Mouse (Mus musculus) small intestine, adult 2 months (tissue): Measurements from ENCODE around the gene Stap2. TPM values are rescaled to one million over a fixed set of nuclear protein-coding genes. Genes with fewer than 3 reads are reported as not detected.

Source experiments
- H3K27ac ChIP-seq: fragments of 200-500 bp; 2 replicates; pipeline ENCODE4 v1.5.1; 2012; ENCODE audit warnings: low read depth, low read length, control low read depth, inconsistent platforms; ENCODE audit not compliant: insufficient read depth
- H3K27me3 ChIP-seq: fragments of 200-500 bp; 2 replicates; pipeline ENCODE4 v1.6.1; 2012; ENCODE audit warnings: mild to moderate bottlenecking, moderate library complexity, low read length, inconsistent platforms; ENCODE audit not compliant: control insufficient read depth, insufficient read depth
- H3K36me3 ChIP-seq: fragments of 200-500 bp; 2 replicates; pipeline ENCODE4 v1.6.1; 2012; ENCODE audit warnings: mild to moderate bottlenecking, low read length, control low read depth, inconsistent platforms; ENCODE audit not compliant: control insufficient read depth, insufficient read depth
- H3K4me1 ChIP-seq: fragments of 200-500 bp; 2 replicates; pipeline ENCODE4 v1.6.1; 2012; ENCODE audit warnings: low read length, inconsistent platforms, mixed read lengths; ENCODE audit not compliant: control insufficient read depth, insufficient read depth, insufficient read length
- H3K4me3 ChIP-seq: fragments of 200-500 bp; 2 replicates; pipeline ENCODE4 v1.5.1; 2012; ENCODE audit warnings: low read depth, mild to moderate bottlenecking, control low read depth, inconsistent platforms, low read length, moderate library complexity
- CTCF ChIP-seq: fragments of 200-500 bp; IDR thresholded peaks from 2 replicates; pipeline ENCODE4 v1.5.1; 2012; ENCODE audit warnings: low read depth, mild to moderate bottlenecking, control low read depth, inconsistent platforms, low read length, moderate library complexity, mixed read lengths; ENCODE audit not compliant: insufficient replicate concordance, insufficient read length; ENCODE audit errors: extremely low read depth
- POLR2A ChIP-seq: fragments of 200-500 bp; IDR thresholded peaks from 2 replicates; pipeline ENCODE4 v1.6.1; 2012; ENCODE audit warnings: low read depth, mild to moderate bottlenecking, control low read depth, inconsistent platforms, low read length, moderate library complexity
- WGBS: fragments of 180-500 bp; shearing (Covaris S2); methylation state at CpG from one replicate; pipeline ENCODE4 v1.1.7; 2018; 5-methylcytosine and 5-hydroxymethylcytosine counted together
- polyA plus RNA-seq: library from polyadenylated mRNA; depleted of rRNA; stranded (reverse); fragments of >200 nt; gene quantifications from 2 replicates; pipeline ENCODE4 v1.2.3, GENCODE M21; 2012

The Stap2 gene
- polyA plus RNA-seq, 1 experiment = 224 TPM

GRCm38 (mm10) chr17:56024476-56024875 is 19.1 kb upstream of the Stap2 start:
- TF ChIP-seq CTCF (no peak), POLR2A (no peak)
- H3K27ac ChIP-seq = no peak overlapping the region
- 65% methylated on average over 2 of the region's 2 CpGs for WGBS
- peaks cover 10% of the 10 kb centered on the region for H3K4me1 ChIP-seq
- peaks cover 10% of the 10 kb centered on the region for H3K36me3 ChIP-seq
- H3K27me3 ChIP-seq = no peaks in the 10 kb centered on the region
- no peak overlapping the region for H3K4me3 ChIP-seq

- H3K27me3 ChIP-seq = no peaks in the 10 kb centered on the region
- no peak overlapping the region for H3K4me3 ChIP-seq
- H3K36me3 ChIP-seq = peaks cover 20% of the 10 kb centered on the region
- no peak overlapping the region for H3K27ac ChIP-seq
- H3K4me1 ChIP-seq = peaks cover 10% of the 10 kb centered on the region
- WGBS = 39% methylated on average over 5 of the region's 5 CpGs
- TF ChIP-seq POLR2A (no peak), CTCF (no peak)
These were observed 18.0 kb upstream of the Stap2 start for GRCm38 (mm10) chr17:56023386-56023785.

GRCm38 (mm10) chr17:56022989-56023290 is 17.6 kb upstream of the Stap2 start:
- Histone ChIP-seq H3K36me3 (peaks cover 21% of the 10 kb centered on the region), H3K4me3 (no peak overlapping the region), H3K27me3 (no peaks in the 10 kb centered on the region), H3K4me1 (peaks cover 10% of the 10 kb centered on the region), H3K27ac (no peak overlapping the region)
- 90% methylated on average over 4 of the region's 4 CpGs for WGBS
- TF ChIP-seq POLR2A (no peak), CTCF (no peak)

GRCm38 (mm10) chr17:56022131-56022988 is 17.0 kb upstream of the Stap2 start:
- H3K27ac ChIP-seq = no peak overlapping the region

GRCm38 (mm10) chr17:56021161-56021910 is 16.0 kb upstream of the Stap2 start:
- no peak overlapping the region for H3K4me3 ChIP-seq
- H3K36me3 ChIP-seq = peaks cover 37% of the 10 kb centered on the region
- 78% methylated on average over 4 of the region's 4 CpGs for WGBS
- no peak overlapping the region for H3K27ac ChIP-seq
- TF ChIP-seq CTCF (no peak), POLR2A (no peak)
- H3K4me1 ChIP-seq = peaks cover 10% of the 10 kb centered on the region
- H3K27me3 ChIP-seq = no peaks in the 10 kb centered on the region

More at GRCm38 (mm10) chr17:56022131-56022988, 17.0 kb upstream of the Stap2 start:
- no peaks in the 10 kb centered on the region for H3K27me3 ChIP-seq
- 90% methylated on average over 2 of the region's 2 CpGs for whole genome bisulfite sequencing
- no peak overlapping the region for H3K4me3 ChIP-seq
- TF ChIP-seq POLR2A (no peak), CTCF (no peak)
- peaks cover 10% of the 10 kb centered on the region for H3K4me1 ChIP-seq
- H3K36me3 ChIP-seq = peaks cover 27% of the 10 kb centered on the region

GRCm38 (mm10) chr17:56020400-56021084 is 15.2 kb upstream of the Stap2 start:
- no peak overlapping the region for H3K27ac ChIP-seq
- no peak for TF ChIP-seq POLR2A
- TF ChIP-seq CTCF = no peak
- WGBS = 85% methylated on average over 6 of the region's 6 CpGs
- peaks cover 10% of the 10 kb centered on the region for H3K4me1 ChIP-seq
- H3K36me3 ChIP-seq = peaks cover 45% of the 10 kb centered on the region
- H3K4me3 ChIP-seq = no peak overlapping the region
- H3K27me3 ChIP-seq = no peaks in the 10 kb centered on the region
